Mouse (Mus musculus) testis, adult 2 months (tissue): ENCODE measurements at regions not wholly inside any gene's neighbourhood (a gene's known extent, or its start where the extent isn't known, plus 50 kb on each side); places are given as distances from the start of the nearest gene placed in this dataset.
"Not testable (repeated sequence)": the region's sequence is repeated elsewhere in the genome, so short reads cannot be mapped to it uniquely, and the experiment has no call there.

Experiments
- CTCF ChIP-seq: fragments of 200-500 bp; IDR thresholded peaks from 2 replicates; pipeline ENCODE4 v1.5.1; 2012; ENCODE audit warnings: low read depth, mild to moderate bottlenecking, inconsistent platforms, low read length, moderate library complexity; ENCODE audit not compliant: control insufficient read depth, insufficient read depth, insufficient replicate concordance
- POLR2A ChIP-seq: fragments of 200-500 bp; IDR thresholded peaks from 2 replicates; pipeline ENCODE4 v1.6.1; 2012; ENCODE audit warnings: low read depth, mild to moderate bottlenecking, inconsistent platforms, low read length, moderate library complexity; ENCODE audit not compliant: control insufficient read depth

DNA sequence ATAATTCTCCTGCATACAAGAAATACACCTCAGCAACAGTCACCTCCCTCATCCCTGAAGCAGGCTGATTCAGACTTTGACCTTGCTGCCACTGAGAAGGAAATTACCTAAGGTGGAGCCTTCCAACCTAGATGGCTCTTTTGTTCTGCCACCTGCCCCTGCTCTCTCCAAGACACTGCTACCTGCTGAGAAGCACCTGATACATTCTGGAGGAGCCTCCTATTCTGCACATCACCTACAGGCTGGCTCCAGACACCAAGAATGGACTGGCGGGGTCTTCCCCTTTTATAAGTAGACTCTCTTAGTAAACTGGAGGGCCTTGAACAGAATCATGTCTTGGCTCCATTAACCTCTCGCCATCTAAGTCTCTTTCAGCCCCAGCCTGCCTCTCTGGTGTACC, 1149.5 kb upstream of the 2610301B20Rik start:
- not testable (repeated sequence) for TF ChIP-seq POLR2A, CTCF
